Mouse (Mus musculus): Measurements from ENCODE around the gene Cpm. TPM values are rescaled to one million over a fixed set of nuclear protein-coding genes. Genes with fewer than 3 reads are reported as not detected.
"Not testable (repeated sequence)": the region's sequence is repeated elsewhere in the genome, so short reads cannot be mapped to it uniquely, and the experiment has no call there.

Gene Cpm
- total RNA-seq, 2 experiments from 2014 or later, result 5.1 to 5.3 TPM

GRCm38 (mm10) chr10:117728574-117728973, 99.3 kb downstream of the Cpm start:
- intact Hi-C loops (cut with DNase I), result no loop called here

GRCm38 (mm10) chr10:117729139-117729814, 100.0 kb downstream of the Cpm start:
- no peak for DNase-seq
- intact Hi-C loops (cut with DNase I), result no loop called here

More at GRCm38 (mm10) chr10:117728574-117728973, 99.3 kb downstream of the Cpm start:
- DNase-seq, result no peak

- intact Hi-C loops (cut with DNase I), result no loop called here
- DNase-seq, result no peak
Observed at GRCm38 (mm10) chr10:117730140-117730539, 100.8 kb downstream of the Cpm start.

DNA sequence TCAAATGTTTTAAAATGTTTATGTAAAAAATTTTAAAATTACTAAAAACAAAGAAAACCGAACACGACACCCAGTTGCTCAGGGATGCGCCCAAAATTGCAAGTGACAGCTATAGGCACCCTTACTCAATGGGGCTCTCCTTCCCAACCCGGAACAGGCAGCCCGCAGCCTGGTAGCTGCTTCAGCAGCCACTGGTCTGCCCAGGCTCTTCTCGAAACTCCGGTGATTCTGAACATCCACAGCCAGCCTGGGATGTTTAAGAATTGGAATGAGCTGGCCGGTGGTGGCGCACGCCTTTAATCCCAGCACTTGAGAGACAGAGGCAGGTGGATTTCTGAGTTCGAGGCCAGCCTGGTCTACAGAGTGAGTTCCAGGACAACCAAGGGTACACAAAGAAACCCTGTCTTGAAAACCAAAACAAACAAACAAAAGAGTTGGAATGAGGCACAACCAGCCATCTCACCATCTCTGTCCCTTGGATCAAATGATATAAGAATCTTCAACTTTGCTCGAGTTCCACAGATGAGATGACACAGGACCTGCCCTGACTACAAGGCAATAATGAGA, 101.4 kb downstream of the Cpm start:
- no peak for DNase-seq
- intact Hi-C loops (cut with DNase I), result no loop called here

DNA sequence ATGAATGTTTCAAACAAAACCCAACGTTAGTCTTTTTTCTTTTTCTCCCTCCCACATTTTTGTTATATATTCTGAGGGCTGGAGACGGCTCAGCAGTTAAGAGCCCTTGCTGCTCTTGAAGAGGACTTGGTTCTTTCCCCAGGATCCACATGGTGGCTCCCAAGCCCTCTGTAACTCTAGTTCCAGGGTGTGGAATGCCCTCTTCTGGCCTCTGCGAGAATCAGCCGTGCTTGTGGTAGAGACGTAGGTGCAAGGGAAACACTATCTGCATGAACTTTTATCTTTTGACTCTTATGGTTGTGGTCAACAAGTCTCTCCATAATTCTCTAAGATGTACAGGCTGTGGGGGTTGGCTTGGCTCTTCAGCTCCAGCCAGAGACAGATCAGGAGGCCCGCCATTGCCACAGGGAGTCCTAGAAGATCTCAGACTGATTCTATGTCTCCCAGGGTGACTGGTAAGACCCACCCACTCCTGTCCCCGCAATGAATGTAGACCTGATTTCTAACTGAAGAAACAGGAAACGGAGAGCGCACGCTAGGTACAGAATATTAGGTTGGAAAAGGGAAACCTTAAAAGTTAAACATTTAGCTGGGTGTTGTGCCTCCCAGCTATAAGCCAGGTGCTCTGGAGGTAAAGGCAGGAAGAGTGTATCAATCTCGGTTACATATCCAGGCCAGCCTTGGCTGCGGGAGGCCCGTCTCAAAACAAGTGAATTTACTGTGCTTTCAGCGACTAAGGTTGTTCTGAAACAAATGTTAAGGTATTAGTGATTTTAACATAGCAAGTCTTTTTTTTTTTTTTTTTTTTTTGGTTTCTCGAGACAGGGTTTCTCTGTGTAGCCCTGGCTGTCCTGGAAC, 102.2 kb downstream of the Cpm start:
- peak; percentile 51 to 67 for DNase-seq
- intact Hi-C loops (cut with DNase I), result no loop called here

- no peak for DNase-seq
- intact Hi-C loops (cut with DNase I), result no loop called here
Observed at GRCm38 (mm10) chr10:117732184-117732583, 102.9 kb downstream of the Cpm start.

DNA sequence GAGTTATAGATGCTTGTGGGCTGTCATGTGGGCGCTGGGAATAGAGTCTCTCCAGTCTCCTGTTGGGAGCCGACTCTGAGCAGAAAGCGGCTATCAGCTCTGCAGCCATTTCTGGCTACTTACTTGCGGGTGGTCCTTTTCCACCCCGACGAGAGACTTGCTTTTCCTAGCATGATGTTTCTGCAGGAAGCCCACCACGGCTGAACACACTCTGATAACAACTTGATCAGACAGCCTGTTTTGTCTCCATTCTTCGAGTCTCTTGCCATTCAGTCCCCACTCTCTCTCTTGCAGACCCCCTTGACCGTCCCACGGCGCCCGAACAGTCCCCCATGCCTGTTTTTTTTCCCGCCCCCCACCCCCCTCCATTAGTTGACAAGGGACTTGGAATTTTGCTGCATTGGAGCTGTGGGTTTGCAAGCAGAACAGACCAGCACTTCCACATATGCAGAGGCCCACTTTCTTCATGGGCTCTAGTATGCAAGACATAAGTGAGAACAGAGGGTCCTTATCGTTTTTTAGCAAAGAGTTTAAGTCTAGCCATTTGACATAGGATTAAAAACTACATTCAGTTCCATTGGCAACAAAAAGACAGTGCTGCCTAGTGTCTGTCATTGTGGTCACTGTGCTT, 103.8 kb downstream of the Cpm start:
- no peak for DNase-seq
- intact Hi-C loops (cut with DNase I), result no loop called here

DNA sequence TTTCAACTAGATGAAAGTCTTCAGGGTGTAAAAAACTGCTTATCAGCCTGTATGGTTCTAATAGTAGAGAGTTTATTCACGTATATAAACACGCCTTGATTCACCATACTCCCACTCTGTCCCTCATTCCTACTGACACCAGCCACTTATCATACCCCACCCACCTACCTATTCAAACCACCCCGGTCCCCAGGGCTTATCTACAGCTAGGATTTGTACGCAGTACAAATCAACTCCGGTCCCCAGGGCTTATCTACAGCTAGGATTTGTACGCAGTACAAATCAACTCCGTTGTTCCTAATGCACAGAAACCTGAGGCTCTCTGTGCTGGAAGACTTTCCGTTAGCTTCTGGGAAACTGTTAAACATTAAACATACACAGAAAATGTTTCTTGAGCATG, 104.3 kb downstream of the Cpm start:
- intact Hi-C loops (cut with DNase I); DNase-seq: not testable (repeated sequence)

DNA sequence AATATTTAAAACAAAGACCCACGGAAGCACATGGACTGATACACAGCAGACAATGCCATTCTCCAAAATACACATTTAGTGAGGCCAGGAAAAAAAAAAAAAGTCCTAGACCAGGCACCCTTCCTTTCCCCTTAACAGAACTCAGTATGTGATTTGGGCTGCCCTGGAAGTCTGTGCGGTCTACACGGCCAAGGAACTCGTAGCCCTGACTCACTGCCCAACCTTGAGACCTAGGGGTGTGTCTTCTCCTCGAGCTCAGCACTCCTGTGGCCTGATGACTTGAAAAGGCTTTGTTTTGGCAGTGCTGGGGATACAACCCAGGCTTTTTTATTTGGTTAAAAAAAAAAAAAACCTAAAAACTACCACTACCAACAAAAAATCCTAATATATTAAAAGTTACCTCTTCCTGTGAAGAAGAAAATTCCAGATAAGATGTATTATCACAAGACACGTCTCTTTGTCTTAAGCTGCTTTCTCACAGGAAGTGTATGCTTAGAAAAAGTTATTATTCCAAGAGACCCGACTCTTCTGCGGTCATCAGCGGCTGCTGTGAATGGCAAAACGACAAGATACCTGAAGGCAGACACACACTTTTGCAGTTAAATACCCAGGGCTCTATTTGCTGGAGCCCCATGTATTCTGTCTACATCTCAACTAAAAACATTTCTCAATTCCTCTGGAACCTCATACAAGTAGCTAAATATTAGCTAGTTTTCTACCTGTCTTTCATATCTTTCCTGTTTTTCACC, 105.0 kb downstream of the Cpm start:
- intact Hi-C loops (cut with DNase I); DNase-seq: not testable (repeated sequence)

GRCm38 (mm10) chr10:117735396-117735795, 106.1 kb downstream of the Cpm start:
- DNase-seq; intact Hi-C loops (cut with DNase I): not testable (repeated sequence)

- DNase-seq, result no peak
- intact Hi-C loops (cut with DNase I), result no loop called here
Observed at GRCm38 (mm10) chr10:117736573-117736972, 107.3 kb downstream of the Cpm start.

Other genes with a start within 250 kb of the Cpm start
- gene Cpsf6, start 249.5 kb upstream of the Cpm start, total RNA-seq (2021), result 10 to 100 TPM; 43.6 to 43.8 TPM
- 10 to 100 TPM; 52.3 to 52.5 TPM for gene Mdm2, start 81.3 kb downstream of the Cpm start, total RNA-seq (2021)
- 1 to 10 TPM; 6.3 to 6.6 TPM for gene Slc35e3, start 116.9 kb downstream of the Cpm start, total RNA-seq (2021)
- 1 to 10 TPM; 7.8 to 9.5 TPM for gene Nup107, start 163.2 kb downstream of the Cpm start, total RNA-seq (2021)
- gene Rap1b, start 216.5 kb downstream of the Cpm start, total RNA-seq (2021), result 10 to 100 TPM; 68.6 to 72.2 TPM

All from heart, postnatal 14 days (tissue).